Mouse (Mus musculus) limb, embryonic 11.5 days (tissue): ENCODE measurements at regions not wholly inside any gene's neighbourhood (a gene's known extent, or its start where the extent isn't known, plus 50 kb on each side); places are given as distances from the start of the nearest gene placed in this dataset.

Experiments used
- ATAC-seq: fragments of 200-750 bp; cut with Nextera tagmentation; 2 replicates; pipeline ENCODE4 v1.8.0; 2017; ENCODE audit warnings: low read depth; ENCODE audit not compliant: insufficient number of reproducible peaks, low FRiP score, low TSS enrichment
- DNase-seq: peaks from one replicate; pipeline ENCODE4 v3.0.0-alpha.2; 2015; ENCODE audit warnings: low spot score
- H3K27ac ChIP-seq: fragments of 300-500 bp; sonication (generic); replicated peaks from 2 replicates; pipeline ENCODE4 v1.5.1; 2014; ENCODE audit warnings: low read depth, mild to moderate bottlenecking, low read length
- H3K27me3 ChIP-seq: fragments of 300-500 bp; sonication (generic); 2 replicates; pipeline ENCODE4 v1.6.1; 2014; ENCODE audit warnings: mild to moderate bottlenecking, low read length, mixed read lengths; ENCODE audit not compliant: control insufficient read depth, insufficient read depth
- H3K36me3 ChIP-seq: fragments of 300-500 bp; sonication (generic); 2 replicates; pipeline ENCODE4 v1.6.1; 2014; ENCODE audit warnings: mild to moderate bottlenecking, low read length, moderate library complexity, mixed read lengths; ENCODE audit not compliant: control insufficient read depth, insufficient read depth
- H3K4me1 ChIP-seq: fragments of 300-500 bp; sonication (generic); 2 replicates; pipeline ENCODE4 v1.6.1; 2014; ENCODE audit warnings: low read length, mixed read lengths; ENCODE audit not compliant: control insufficient read depth, insufficient read depth
- H3K4me2 ChIP-seq: fragments of 300-500 bp; sonication (generic); 2 replicates; pipeline ENCODE4 v1.6.1; 2014; ENCODE audit warnings: low read depth, mild to moderate bottlenecking, moderate library complexity; ENCODE audit not compliant: severe bottlenecking
- H3K4me3 ChIP-seq: fragments of 300-500 bp; sonication (generic); 2 replicates; pipeline ENCODE4 v1.5.1; 2014; ENCODE audit warnings: low read depth, low read length
- H3K9ac ChIP-seq: fragments of 300-500 bp; sonication (generic); 2 replicates; pipeline ENCODE4 v1.6.1; 2014; ENCODE audit warnings: mild to moderate bottlenecking, low read length
- H3K9me3 ChIP-seq: fragments of 300-500 bp; sonication (generic); 2 replicates; pipeline ENCODE4 v1.6.1; 2016; ENCODE audit warnings: low read length; ENCODE audit not compliant: control insufficient read depth
- WGBS: fragments of 180-500 bp; shearing (Covaris S2); extraction: QIAGEN DNeasy Blood & Tissue Kit; methylation state at CpG from one replicate; pipeline ENCODE4 v1.1.7; 2014; 5-methylcytosine and 5-hydroxymethylcytosine counted together

DNA sequence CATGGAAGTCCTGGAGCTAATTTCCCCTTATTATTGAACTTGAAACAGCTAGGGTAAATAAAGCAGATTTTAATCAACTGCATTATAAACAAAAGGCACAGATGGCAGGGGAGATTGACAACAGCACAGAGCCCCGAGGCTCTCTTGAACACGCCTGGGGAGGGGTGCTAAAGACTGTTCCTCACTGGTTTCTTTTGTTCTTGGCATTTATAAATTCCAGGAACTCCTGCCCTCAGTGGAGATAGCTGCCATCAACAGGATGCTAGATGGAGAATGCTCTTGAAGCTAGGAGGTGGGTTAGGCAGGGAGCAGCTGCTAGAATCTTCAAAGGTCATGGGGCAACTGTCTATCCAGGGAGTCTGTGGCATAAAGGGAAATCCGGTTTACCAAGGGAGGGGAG is 102.2 kb upstream of the Kit start:
- Histone ChIP-seq H3K9me3 (no peaks in the 10 kb centered on the region), H3K4me1 (no peaks in the 10 kb centered on the region), H3K36me3 (no peaks in the 10 kb centered on the region), H3K27ac (no peak overlapping the region), H3K4me2 (no peak overlapping the region), H3K9ac (no peak overlapping the region), H3K27me3 (no peaks in the 10 kb centered on the region), H3K4me3 (no peak overlapping the region)
- WGBS, result 41% methylated on average over 3 of the region's 3 CpGs
- DNase-seq (no peak), ATAC-seq (no peak)

DNA sequence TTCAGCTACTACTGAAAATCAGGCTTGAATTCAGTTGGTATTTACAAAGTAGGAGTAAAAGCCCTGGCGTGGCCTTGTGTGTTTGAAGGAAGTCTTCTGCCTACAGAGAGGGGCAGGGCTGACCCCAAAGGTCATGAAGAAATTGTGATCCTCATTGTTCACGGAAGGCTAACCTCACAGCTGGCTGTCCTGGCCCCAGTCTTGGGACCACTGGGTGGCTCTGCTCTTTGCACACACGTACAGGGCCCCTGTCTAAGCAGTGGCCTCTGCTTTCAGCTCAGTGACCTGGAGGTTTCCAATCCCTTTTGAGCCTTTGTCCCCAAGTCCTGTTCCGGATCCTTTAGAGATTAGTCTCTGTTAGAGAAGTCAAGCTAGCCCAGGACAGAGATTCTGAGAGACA is 99.3 kb upstream of the Kit start:
- no peaks in the 10 kb centered on the region for H3K27me3 ChIP-seq
- no peak overlapping the region for H3K4me2 ChIP-seq
- H3K9me3 ChIP-seq, result no peaks in the 10 kb centered on the region
- H3K27ac ChIP-seq, result no peak overlapping the region
- no peaks in the 10 kb centered on the region for H3K36me3 ChIP-seq
- H3K4me3 ChIP-seq, result no peak overlapping the region
- DNase-seq (no peak), ATAC-seq (no peak)
- WGBS, result 62% methylated on average over 4 of the region's 4 CpGs
- H3K9ac ChIP-seq, result no peak overlapping the region
- H3K4me1 ChIP-seq, result no peaks in the 10 kb centered on the region

DNA sequence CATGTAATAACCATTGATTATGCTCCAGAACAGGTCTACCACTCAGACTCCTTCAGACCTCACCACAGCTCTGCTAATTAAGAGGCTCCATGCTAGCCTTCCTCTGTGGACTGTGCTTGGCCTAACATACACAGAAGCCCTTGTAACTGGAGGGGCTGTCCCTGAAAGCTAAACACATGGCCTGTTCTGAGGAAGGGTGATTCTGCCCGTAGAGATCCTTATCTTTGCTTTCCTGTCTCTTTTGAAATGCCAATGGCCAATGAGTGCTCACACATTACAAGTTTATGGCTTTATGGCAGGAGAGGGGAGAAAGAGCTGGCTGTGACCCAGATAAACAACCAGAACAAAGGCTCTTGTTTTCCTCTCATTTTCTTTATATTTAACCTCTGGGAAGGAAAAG is 96.2 kb upstream of the Kit start:
- Histone ChIP-seq H3K4me1 (peaks cover 8% of the 10 kb centered on the region), H3K4me3 (no peak overlapping the region), H3K4me2 (no peak overlapping the region), H3K9ac (no peak overlapping the region), H3K27me3 (no peaks in the 10 kb centered on the region), H3K27ac (no peak overlapping the region), H3K36me3 (no peaks in the 10 kb centered on the region), H3K9me3 (no peaks in the 10 kb centered on the region)
- DNase-seq (no peak), ATAC-seq (no peak)
- 11% methylated on average over 1 of the region's 1 CpGs for whole genome bisulfite sequencing

DNA sequence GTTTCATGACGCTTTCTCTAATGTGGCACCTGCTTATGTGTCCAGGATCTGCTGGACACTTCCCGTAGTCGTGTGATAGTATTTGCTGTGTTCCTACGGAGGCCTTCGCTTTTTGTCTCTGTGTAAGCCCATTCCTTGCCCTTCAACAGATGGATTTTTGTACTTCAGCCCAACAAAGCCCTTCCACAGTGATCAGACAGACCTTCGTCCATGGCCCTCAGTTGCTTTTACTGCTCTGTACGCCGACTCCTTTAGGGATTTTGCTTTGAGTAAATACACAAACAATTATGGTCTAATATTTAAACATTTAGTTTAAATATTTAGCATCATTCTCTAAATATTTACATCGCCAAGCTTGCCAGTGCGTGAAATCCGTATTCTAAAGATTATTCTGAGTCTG is 95.6 kb upstream of the Kit start:
- Histone ChIP-seq H3K27ac (no peak overlapping the region), H3K27me3 (no peaks in the 10 kb centered on the region), H3K4me1 (peaks cover 8% of the 10 kb centered on the region), H3K4me2 (no peak overlapping the region), H3K9me3 (no peaks in the 10 kb centered on the region), H3K9ac (no peak overlapping the region), H3K4me3 (no peak overlapping the region), H3K36me3 (no peaks in the 10 kb centered on the region)
- DNase-seq (no peak), ATAC-seq (no peak)
- 73% methylated on average over 11 of the region's 11 CpGs for WGBS

DNA sequence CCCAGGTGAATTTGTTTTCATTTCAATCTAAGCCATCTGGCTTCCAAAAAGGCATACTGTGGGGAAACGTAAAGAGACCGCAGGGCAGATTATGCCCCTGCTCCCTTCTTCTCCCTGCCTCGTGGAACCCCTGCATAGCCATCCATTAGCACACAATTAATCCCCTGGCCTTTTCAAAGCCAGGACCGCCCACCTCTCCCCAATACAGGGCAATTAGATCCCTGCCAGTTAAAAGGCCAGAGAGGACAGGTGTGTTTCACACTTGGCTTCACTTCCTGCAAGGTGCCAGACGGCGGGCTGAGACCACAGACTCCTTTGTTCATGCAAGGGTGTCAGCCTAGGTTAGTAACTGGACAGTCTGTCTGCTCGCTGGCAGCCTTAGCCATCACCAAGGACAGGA is 93.1 kb upstream of the Kit start:
- WGBS, result 6% methylated on average over 7 of the region's 7 CpGs
- ATAC-seq (no peak), DNase-seq (peak; percentile 38)
- no peaks in the 10 kb centered on the region for H3K36me3 ChIP-seq
- H3K9me3 ChIP-seq, result no peaks in the 10 kb centered on the region
- no peaks in the 10 kb centered on the region for H3K27me3 ChIP-seq
- H3K4me3 ChIP-seq, result no peak overlapping the region
- H3K27ac ChIP-seq, result no peak overlapping the region
- peak overlapping the region; percentile 24; the same call in 1 of the 2 replicates for H3K9ac ChIP-seq
- no peak overlapping the region for H3K4me2 ChIP-seq
- peaks cover 8% of the 10 kb centered on the region for H3K4me1 ChIP-seq

DNA sequence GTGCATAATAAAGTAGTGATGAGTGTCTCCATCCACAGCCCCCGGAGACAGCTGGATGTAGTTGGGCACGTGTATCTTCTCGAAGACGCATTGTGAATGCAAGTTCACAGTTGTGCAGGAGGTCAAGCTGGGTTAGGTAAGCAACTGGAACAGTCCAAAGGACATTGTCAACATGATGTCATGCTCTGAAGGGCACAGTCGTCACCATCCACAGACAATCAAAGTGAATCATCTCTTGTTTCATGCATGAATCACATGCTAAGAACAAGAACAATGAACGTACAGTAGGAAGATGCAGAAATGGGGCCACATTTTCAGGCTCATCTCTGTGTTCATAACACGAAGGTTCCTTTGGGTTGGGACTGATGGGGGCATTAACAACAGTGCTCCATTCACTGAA is 90.4 kb upstream of the Kit start:
- Histone ChIP-seq H3K4me1 (peaks cover 8% of the 10 kb centered on the region), H3K9ac (no peak overlapping the region), H3K9me3 (no peaks in the 10 kb centered on the region), H3K36me3 (no peaks in the 10 kb centered on the region), H3K27ac (no peak overlapping the region), H3K27me3 (no peaks in the 10 kb centered on the region), H3K4me2 (no peak overlapping the region), H3K4me3 (no peak overlapping the region)
- 94% methylated on average over 7 of the region's 7 CpGs for WGBS
- ATAC-seq (no peak), DNase-seq (no peak)

DNA sequence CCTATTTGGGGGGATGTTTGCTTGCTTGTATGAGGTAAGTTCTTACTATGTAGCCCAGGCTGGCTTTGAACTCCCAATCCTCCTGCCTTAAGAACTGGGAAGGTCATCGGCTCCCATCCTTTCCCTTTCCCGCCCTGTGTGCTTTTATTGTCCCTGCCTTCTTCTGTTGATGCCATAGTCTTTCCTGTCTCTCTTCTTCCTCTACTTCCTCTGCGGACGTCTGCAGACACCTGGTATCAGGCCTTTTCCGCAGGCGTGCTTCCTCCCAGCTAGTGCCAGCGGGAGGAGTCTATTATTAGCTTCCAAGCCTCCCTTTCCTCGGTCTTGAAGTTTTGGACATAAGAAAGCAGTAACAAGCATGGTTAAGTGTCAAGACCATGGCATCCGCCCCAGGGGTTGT is 83.9 kb upstream of the Kit start:
- no peak overlapping the region for H3K4me3 ChIP-seq
- H3K4me2 ChIP-seq, result no peak overlapping the region
- no peaks in the 10 kb centered on the region for H3K27me3 ChIP-seq
- DNase-seq (no peak), ATAC-seq (no peak)
- WGBS, result 89% methylated on average over 9 of the region's 9 CpGs
- H3K36me3 ChIP-seq, result no peaks in the 10 kb centered on the region
- no peak overlapping the region for H3K9ac ChIP-seq
- no peak overlapping the region for H3K27ac ChIP-seq
- H3K4me1 ChIP-seq, result no peaks in the 10 kb centered on the region
- H3K9me3 ChIP-seq, result no peaks in the 10 kb centered on the region

DNA sequence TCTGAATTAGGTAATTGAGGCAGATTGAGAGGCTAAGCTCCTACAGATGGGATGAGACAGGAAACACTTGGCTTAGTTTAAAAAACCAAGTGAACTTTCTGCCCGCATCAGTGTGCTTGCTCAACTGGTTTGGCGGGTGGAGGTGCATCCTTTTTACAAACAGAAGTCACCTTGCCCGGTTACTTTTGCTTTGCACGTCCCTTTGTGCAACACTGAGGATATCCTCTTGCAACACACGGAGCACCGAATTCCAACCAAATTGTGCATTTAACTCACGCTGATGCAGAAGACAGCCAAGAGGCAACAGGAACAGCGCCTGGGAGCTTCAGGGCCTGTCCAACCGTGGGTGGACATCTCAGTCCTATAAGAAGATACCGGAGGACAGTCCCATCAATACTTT is 80.6 kb upstream of the Kit start:
- Histone ChIP-seq H3K4me3 (no peak overlapping the region), H3K27me3 (no peaks in the 10 kb centered on the region), H3K4me1 (no peaks in the 10 kb centered on the region), H3K36me3 (no peaks in the 10 kb centered on the region), H3K9me3 (no peaks in the 10 kb centered on the region), H3K4me2 (no peak overlapping the region), H3K9ac (no peak overlapping the region), H3K27ac (no peak overlapping the region)
- no peak for ATAC-seq
- DNase-seq, result no peak
- WGBS, result 87% methylated on average over 10 of the region's 10 CpGs

DNA sequence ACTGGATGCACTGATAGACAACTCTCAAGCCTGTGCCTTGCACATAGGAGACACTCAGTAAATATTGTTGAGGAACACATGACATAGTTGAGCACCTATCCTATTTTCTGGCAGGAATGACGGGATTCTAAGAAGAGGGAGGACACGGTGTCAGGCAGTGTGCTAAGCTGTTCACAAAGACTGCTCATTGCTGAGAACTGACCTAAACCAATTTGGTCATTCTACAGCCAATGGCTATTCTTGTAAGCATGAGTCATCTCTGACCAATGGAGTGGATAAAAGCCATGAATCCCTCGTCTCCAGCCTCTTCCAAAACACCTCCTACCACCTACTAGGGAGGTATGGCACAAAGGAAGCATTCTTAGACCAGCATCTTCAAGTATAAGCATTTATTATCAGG is 75.7 kb upstream of the Kit start:
- Histone ChIP-seq H3K9ac (no peak overlapping the region), H3K4me1 (no peaks in the 10 kb centered on the region), H3K4me2 (no peak overlapping the region), H3K4me3 (no peak overlapping the region), H3K27me3 (no peaks in the 10 kb centered on the region), H3K36me3 (no peaks in the 10 kb centered on the region), H3K27ac (no peak overlapping the region), H3K9me3 (no peaks in the 10 kb centered on the region)
- 90% methylated on average over 3 of the region's 3 CpGs for WGBS
- no peak for ATAC-seq
- DNase-seq, result no peak
